Mouse (Mus musculus): ENCODE measurements around the gene Dnaaf1.

DNA sequence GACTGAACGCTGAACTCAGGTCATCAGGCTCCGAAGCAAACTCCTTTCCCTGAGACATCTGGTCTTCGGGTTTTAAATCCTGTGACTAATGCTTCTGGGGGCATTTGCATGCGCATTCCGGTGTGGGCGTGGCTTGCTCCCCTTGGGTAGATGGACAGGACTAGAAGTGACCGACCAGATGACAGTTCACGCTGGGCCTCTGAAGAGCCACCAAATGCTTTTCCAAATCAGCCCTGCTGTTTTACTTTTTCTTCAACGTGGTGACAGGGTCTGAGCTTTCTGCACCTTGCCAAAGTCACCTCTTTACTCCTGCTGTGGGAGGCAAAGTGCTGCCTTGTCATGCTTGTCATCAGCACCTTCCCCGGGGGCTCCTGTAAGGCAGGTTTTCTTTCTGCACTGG lies 13.8 kb downstream of the Dnaaf1 start:
- no peak for TF ChIP-seq TAL1 (IDR thresholded peaks at IDR 0.05; ENCODE audit: low read length)
- TF ChIP-seq GATA1 (IDR thresholded peaks at IDR 0.05; ENCODE audit: low read length): no peak
